Mouse (Mus musculus) thymus, adult 2 months (tissue): Measurements from ENCODE around the gene Zmiz1.

Source experiments
- CTCF ChIP-seq: fragments of 200-500 bp; IDR thresholded peaks from 2 replicates; pipeline ENCODE4 v1.5.1; 2012; ENCODE audit warnings: mild to moderate bottlenecking, control low read depth, low read length, moderate library complexity, borderline replicate concordance; ENCODE audit not compliant: control insufficient read depth, poor library complexity, insufficient read depth; ENCODE audit errors: extremely low read depth
- POLR2A ChIP-seq: fragments of 200-500 bp; IDR thresholded peaks from 2 replicates; pipeline ENCODE4 v1.6.1; 2012; ENCODE audit warnings: mild to moderate bottlenecking, low read length, control low read depth, moderate library complexity; ENCODE audit not compliant: control insufficient read depth, poor library complexity, insufficient read depth; ENCODE audit errors: extremely low read depth

GRCm38 (mm10) chr14:25456666-25457433 is 2.1 kb upstream of the Zmiz1 start:
- TF ChIP-seq POLR2A (no peak), CTCF (no peak)
